Comparison of ENCODE assay signal across 20 mouse cellular contexts in the genomic region with DNA sequence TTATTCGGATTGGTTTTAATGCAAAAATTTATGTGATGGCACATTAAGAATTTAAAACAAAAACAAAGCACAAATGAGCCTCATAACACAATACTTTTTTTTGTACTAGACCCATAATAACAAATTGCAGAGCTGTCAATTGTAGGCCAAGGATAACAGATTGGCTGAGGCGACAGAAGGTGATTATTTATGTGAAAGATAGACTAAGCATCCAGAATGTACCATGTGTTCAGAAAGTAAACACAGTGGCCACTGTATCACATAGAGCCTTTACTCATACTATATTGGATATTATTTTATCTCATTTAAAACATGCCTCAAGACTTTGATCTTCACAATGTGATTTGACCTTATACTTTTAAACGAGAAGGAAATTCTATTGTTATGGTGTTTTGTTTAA.
"Had no signal": no experiment of that assay in that cellular context is flagged by ENCODE, and none has a peak within 500 bp of the region (broad histone marks: within the 10 kb centered on the region; RNA-seq: fewer than 3 reads in every experiment).

No protein-coding gene starts in this region.

- H3K27ac ChIP-seq: kidney, embryonic 15.5 days; left cerebral cortex, adult 2 months; liver, embryonic 13.5 days; midbrain, embryonic 10.5 days; midbrain, embryonic 13.5 days; neural tube, embryonic 13.5 days; stomach, embryonic 15.5 days had no signal

- H3K36me3 ChIP-seq: kidney, embryonic 15.5 days; liver, embryonic 13.5 days; midbrain, embryonic 10.5 days; midbrain, embryonic 13.5 days; neural tube, embryonic 13.5 days; stomach, embryonic 15.5 days had no signal

- H3K9me3 ChIP-seq: kidney, embryonic 15.5 days; liver, embryonic 13.5 days; megakaryocyte, embryonic 14.5 days; midbrain, embryonic 10.5 days; midbrain, embryonic 13.5 days; neural tube, embryonic 13.5 days; stomach, embryonic 15.5 days had no signal

- ATAC-seq: midbrain, embryonic 13.5 days; midbrain, embryonic 16.5 days had no signal

- H3K4me1 ChIP-seq: kidney, embryonic 15.5 days; liver, embryonic 13.5 days; megakaryocyte, embryonic 14.5 days; midbrain, embryonic 10.5 days; midbrain, embryonic 13.5 days; neural tube, embryonic 13.5 days; stomach, embryonic 15.5 days had no signal

- H3K9ac ChIP-seq: kidney, embryonic 15.5 days; liver, embryonic 13.5 days; midbrain, embryonic 13.5 days; neural tube, embryonic 13.5 days; stomach, embryonic 15.5 days had no signal

- H3K4me3 ChIP-seq: kidney, embryonic 15.5 days; left cerebral cortex, adult 2 months; liver, embryonic 13.5 days; megakaryocyte, embryonic 14.5 days; midbrain, embryonic 10.5 days; midbrain, embryonic 13.5 days; myocyte; neural tube, embryonic 13.5 days; stomach, embryonic 15.5 days had no signal

- H3K27me3 ChIP-seq: kidney, embryonic 15.5 days; liver, embryonic 13.5 days; megakaryocyte, embryonic 14.5 days; midbrain, embryonic 13.5 days; neural tube, embryonic 13.5 days; stomach, embryonic 15.5 days had no signal

- H3K4me2 ChIP-seq: kidney, embryonic 15.5 days; liver, embryonic 13.5 days; midbrain, embryonic 13.5 days; neural tube, embryonic 13.5 days; stomach, embryonic 15.5 days had no signal

- DNase-seq: kidney, adult 8-10 months; kidney, postnatal 10 days; kidney, postnatal 36 days; layer of hippocampus, postnatal 36 days; liver, embryonic 13.5 days; lung, adult 2 months; retina, postnatal 1 day; right cerebral cortex, postnatal 25 days; spleen, adult 18-20 months; thymus, adult 18-20 months; thymus, postnatal 36 days had no signal
